Mouse (Mus musculus) heart, adult 2 months (tissue): ENCODE measurements at regions not wholly inside any gene's neighbourhood (a gene's known extent, or its start where the extent isn't known, plus 50 kb on each side); places are given as distances from the start of the nearest gene placed in this dataset.

Source experiments
- DNase-seq, 2 experiments: peaks; one replicate each; pipeline ENCODE4 v3.0.0; 2021
- H3K27ac ChIP-seq: fragments of 200-600 bp; 2 replicates; pipeline ENCODE4 v1.8.1; 2022
- H3K27me3 ChIP-seq: fragments of 200-500 bp; 2 replicates; pipeline ENCODE4 v1.6.1; 2012; ENCODE audit warnings: mild to moderate bottlenecking, low read length, inconsistent platforms, mixed read lengths; ENCODE audit not compliant: control insufficient read depth, insufficient read depth
- H3K36me3 ChIP-seq: fragments of 200-500 bp; 2 replicates; pipeline ENCODE4 v1.6.1; 2012; ENCODE audit warnings: low read length, inconsistent platforms; ENCODE audit not compliant: control insufficient read depth, insufficient read depth
- H3K4me1 ChIP-seq: fragments of 200-500 bp; 2 replicates; pipeline ENCODE4 v1.6.1; 2011; ENCODE audit warnings: low read length; ENCODE audit not compliant: control insufficient read depth, insufficient read depth
- H3K4me3 ChIP-seq: fragments of 200-600 bp; 2 replicates; pipeline ENCODE4 v1.8.1; 2022
- H3K79me2 ChIP-seq: fragments of 200-500 bp; replicated peaks from 2 replicates; pipeline ENCODE4 v1.6.1; 2012; ENCODE audit warnings: mild to moderate bottlenecking, inconsistent platforms, low read length, moderate library complexity, mixed read lengths; ENCODE audit not compliant: control insufficient read depth, insufficient read depth
- H3K9ac ChIP-seq: fragments of 200-500 bp; 2 replicates; pipeline ENCODE4 v1.6.1; 2012; ENCODE audit warnings: low read depth, mild to moderate bottlenecking, control low read depth, inconsistent platforms, low read length, mixed read lengths
- CTCF ChIP-seq: fragments of 200-600 bp; IDR thresholded peaks from 2 replicates; pipeline ENCODE4 v1.8.1; 2022; ENCODE audit warnings: antibody characterized with exemption, mild to moderate bottlenecking, moderate library complexity
- EP300 ChIP-seq: fragments of 200-500 bp; IDR thresholded peaks from 2 replicates; pipeline ENCODE4 v1.6.1; 2011; ENCODE audit warnings: low read depth, low read length, control low read depth; ENCODE audit not compliant: insufficient read depth
- POLR2A ChIP-seq: fragments of 200-500 bp; IDR thresholded peaks from 2 replicates; pipeline ENCODE4 v1.6.1; 2011; ENCODE audit warnings: mild to moderate bottlenecking, low read depth, low read length, control low read depth; ENCODE audit not compliant: insufficient read depth
- WGBS: fragments of 180-500 bp; shearing (Covaris S2); methylation state at CpG from one replicate; pipeline ENCODE4 v1.1.7; 2018; 5-methylcytosine and 5-hydroxymethylcytosine counted together
- intact Hi-C: fragments of 180-260 bp; cut with DNase I; formaldehyde crosslinking; loops from one replicate; pipeline ENCODE4 v1.15.1; 2025

DNA sequence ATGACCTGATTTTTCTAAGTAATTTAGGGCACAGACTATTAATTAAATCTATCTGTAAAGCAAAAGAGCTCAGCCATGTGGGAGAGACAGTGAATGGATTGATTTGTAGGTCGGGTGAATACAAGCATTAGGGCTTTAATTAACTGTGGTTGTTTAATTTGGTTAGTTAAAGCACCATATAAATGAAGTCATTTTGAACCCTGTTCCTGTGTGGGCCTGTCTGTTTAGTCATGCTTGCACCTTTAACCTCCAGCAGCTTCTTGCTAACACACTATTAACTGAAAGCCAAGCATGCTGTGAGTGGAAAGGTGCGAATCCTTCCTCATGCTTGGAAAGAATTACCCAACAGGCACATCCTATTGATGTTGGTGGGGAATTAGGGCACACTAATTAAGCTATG is 425.3 kb downstream of the Bckdhb start:
- 74% methylated on average over 2 of the region's 2 CpGs for WGBS
- TF ChIP-seq POLR2A (no peak), EP300 (no peak), CTCF (no peak)
- H3K4me1 ChIP-seq, result no peaks in the 10 kb centered on the region
- no peak overlapping the region for H3K27ac ChIP-seq
- H3K27me3 ChIP-seq, result no peaks in the 10 kb centered on the region
- H3K9ac ChIP-seq, result no peak overlapping the region
- intact Hi-C loops, result no loop called here
- DNase-seq, result no peak
- no peaks in the 10 kb centered on the region for H3K79me2 ChIP-seq
- no peak overlapping the region for H3K4me3 ChIP-seq
- H3K36me3 ChIP-seq, result no peaks in the 10 kb centered on the region

DNA sequence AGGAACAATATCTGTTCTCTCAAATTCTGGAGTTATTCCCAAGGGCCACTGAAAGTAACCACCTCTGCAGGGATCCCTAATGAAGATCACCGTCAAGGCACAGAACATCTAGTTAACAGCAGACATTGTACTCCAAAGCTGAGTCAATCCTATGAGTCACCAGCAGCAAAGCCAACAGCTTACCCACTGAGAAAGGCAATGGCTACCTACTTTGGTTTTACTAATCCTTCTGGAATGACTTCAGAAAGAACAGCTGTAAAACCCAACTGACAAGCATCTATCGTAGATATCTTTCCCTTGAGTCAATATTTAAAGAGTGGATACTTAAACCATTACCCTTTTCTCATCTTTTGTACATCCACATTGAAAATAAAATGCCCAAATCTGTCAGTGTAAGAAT is 429.5 kb downstream of the Bckdhb start:
- no peak overlapping the region for H3K27ac ChIP-seq
- H3K79me2 ChIP-seq, result no peaks in the 10 kb centered on the region
- H3K9ac ChIP-seq, result no peak overlapping the region
- intact Hi-C loops, result no loop called here
- H3K27me3 ChIP-seq, result no peaks in the 10 kb centered on the region
- H3K4me3 ChIP-seq, result no peak overlapping the region
- H3K36me3 ChIP-seq, result no peaks in the 10 kb centered on the region
- DNase-seq, result no peak
- no peaks in the 10 kb centered on the region for H3K4me1 ChIP-seq
- TF ChIP-seq EP300, result no peak
- TF ChIP-seq CTCF, result no peak
- TF ChIP-seq POLR2A, result no peak
- 59% methylated on average over 2 of the region's 2 CpGs for WGBS

DNA sequence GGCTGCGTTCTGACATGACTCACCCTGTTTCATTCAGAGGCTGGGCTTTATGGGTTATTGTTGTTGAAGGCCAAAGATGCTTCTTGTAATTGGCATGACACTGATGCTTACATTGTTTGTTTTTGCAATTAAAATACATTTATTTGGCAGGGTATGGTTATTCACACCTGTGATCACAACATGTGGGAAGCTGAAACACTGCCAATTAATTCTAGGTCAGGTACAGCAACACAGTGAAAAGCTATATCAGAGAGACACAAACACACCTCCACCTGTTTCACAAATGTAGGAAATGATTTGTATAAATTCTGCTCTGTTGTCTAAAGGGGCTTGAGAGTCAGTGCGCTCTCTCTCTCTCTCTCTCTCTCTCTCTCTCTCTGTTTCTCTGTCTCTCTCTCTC is 431.2 kb downstream of the Bckdhb start:
- H3K36me3 ChIP-seq, result no peaks in the 10 kb centered on the region
- H3K27ac ChIP-seq, result no peak overlapping the region
- H3K4me3 ChIP-seq, result no peak overlapping the region
- 95% methylated on average over 2 of the region's 2 CpGs for WGBS
- H3K27me3 ChIP-seq, result no peaks in the 10 kb centered on the region
- no peak overlapping the region for H3K9ac ChIP-seq
- no peak for DNase-seq
- intact Hi-C loops, result no loop called here
- TF ChIP-seq POLR2A (no peak), EP300 (no peak), CTCF (no peak)
- no peaks in the 10 kb centered on the region for H3K4me1 ChIP-seq
- H3K79me2 ChIP-seq, result no peaks in the 10 kb centered on the region

GRCm38 (mm10) chr9:84359879-84360278 is 434.9 kb downstream of the Bckdhb start:
- Histone ChIP-seq H3K27me3 (no peaks in the 10 kb centered on the region), H3K4me3 (no peak overlapping the region), H3K27ac (no peak overlapping the region), H3K4me1 (no peaks in the 10 kb centered on the region), H3K79me2 (no peaks in the 10 kb centered on the region), H3K9ac (no peak overlapping the region), H3K36me3 (no peaks in the 10 kb centered on the region)
- no peak for DNase-seq
- 28% methylated on average over 3 of the region's 3 CpGs for WGBS
- TF ChIP-seq CTCF (no peak), POLR2A (no peak), EP300 (no peak)
- intact Hi-C loops, result no loop called here

DNA sequence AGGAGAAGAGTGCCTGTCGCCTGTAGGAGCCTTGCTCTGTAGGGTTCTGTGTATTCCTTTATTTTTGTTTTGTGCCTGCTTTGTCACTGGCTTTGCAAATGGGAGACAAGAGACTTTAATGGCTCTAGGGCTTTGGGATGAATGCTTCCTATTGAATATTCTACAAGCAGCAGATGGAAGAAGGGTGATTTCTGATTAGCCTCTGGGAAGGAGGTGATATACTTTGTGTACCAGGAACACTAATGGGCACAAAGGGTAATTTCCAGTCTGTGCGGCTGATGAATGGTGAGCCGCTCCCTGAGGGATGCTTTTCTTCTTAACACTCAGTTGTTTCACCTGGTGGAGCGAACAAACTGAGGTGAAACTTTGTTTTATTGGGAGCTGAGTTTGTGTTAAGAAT is 435.5 kb downstream of the Bckdhb start:
- Histone ChIP-seq H3K9ac (no peak overlapping the region), H3K4me1 (no peaks in the 10 kb centered on the region), H3K27ac (no peak overlapping the region), H3K4me3 (no peak overlapping the region), H3K36me3 (no peaks in the 10 kb centered on the region), H3K79me2 (no peaks in the 10 kb centered on the region), H3K27me3 (no peaks in the 10 kb centered on the region)
- intact Hi-C loops, result no loop called here
- no peak for TF ChIP-seq POLR2A
- TF ChIP-seq EP300, result no peak
- no peak for TF ChIP-seq CTCF
- DNase-seq, result no peak
- WGBS, result 71% methylated on average over 4 of the region's 4 CpGs

DNA sequence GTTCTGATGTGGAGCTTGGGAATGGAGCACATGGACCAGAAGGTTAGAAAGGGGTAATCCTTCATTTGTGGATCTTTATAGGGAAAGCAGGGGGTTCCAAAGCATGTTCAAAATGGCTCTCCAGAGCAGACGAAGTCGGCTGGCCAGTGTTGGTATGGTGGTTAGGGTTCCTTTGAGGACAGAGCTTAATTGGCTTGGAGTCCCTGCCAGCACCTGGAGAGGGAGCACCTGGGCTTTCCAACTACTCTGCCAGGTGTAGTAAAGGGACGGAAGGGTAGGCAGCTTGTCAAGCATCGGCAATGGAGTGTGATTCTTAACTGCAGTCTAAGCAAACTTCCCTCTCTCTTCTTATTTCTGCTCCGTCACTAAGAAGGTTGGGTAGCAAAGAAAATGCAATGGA is 438.5 kb downstream of the Bckdhb start:
- TF ChIP-seq POLR2A, result no peak
- TF ChIP-seq EP300, result no peak
- TF ChIP-seq CTCF, result no peak
- no peaks in the 10 kb centered on the region for H3K36me3 ChIP-seq
- no peaks in the 10 kb centered on the region for H3K79me2 ChIP-seq
- no peak for DNase-seq
- no peak overlapping the region for H3K4me3 ChIP-seq
- WGBS, result 92% methylated on average over 5 of the region's 5 CpGs
- no peak overlapping the region for H3K9ac ChIP-seq
- no peak overlapping the region for H3K27ac ChIP-seq
- H3K27me3 ChIP-seq, result no peaks in the 10 kb centered on the region
- intact Hi-C loops, result no loop called here
- H3K4me1 ChIP-seq, result no peaks in the 10 kb centered on the region

DNA sequence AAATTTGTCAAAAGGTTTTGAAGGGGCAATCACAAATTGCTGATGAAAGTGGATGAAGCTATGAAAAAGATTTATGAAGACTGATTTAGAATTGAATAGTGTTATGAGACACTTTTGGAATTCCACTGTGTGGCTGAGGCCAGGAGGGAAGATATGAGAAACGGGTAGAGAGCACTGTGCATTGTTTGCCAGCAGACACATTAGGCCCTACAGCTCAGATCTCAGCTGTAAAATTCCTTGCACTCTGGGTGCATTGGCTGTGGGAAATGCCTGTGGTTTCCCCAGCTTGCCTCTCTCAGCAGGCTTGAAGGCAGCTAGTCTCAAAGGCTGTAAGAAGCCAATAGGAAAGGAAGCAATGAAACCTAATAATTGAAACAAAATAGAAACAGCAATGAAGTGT is 444.3 kb downstream of the Bckdhb start:
- intact Hi-C loops, result no loop called here
- TF ChIP-seq POLR2A (no peak), EP300 (no peak), CTCF (no peak)
- Histone ChIP-seq H3K27ac (no peak overlapping the region), H3K36me3 (no peaks in the 10 kb centered on the region), H3K27me3 (no peaks in the 10 kb centered on the region), H3K79me2 (no peaks in the 10 kb centered on the region), H3K4me1 (no peaks in the 10 kb centered on the region), H3K9ac (no peak overlapping the region), H3K4me3 (no peak overlapping the region)
- DNase-seq, result no peak
- WGBS, result 45% methylated on average over 1 of the region's 1 CpGs
